Mouse (Mus musculus) thymus, adult 2 months (tissue): ENCODE data around the gene Pde4d.

Experiments
- CTCF ChIP-seq: fragments of 200-500 bp; IDR thresholded peaks from 2 replicates; pipeline ENCODE4 v1.5.1; 2012; ENCODE audit warnings: mild to moderate bottlenecking, control low read depth, low read length, moderate library complexity, borderline replicate concordance; ENCODE audit not compliant: control insufficient read depth, poor library complexity, insufficient read depth; ENCODE audit errors: extremely low read depth
- POLR2A ChIP-seq: fragments of 200-500 bp; IDR thresholded peaks from 2 replicates; pipeline ENCODE4 v1.6.1; 2012; ENCODE audit warnings: mild to moderate bottlenecking, low read length, control low read depth, moderate library complexity; ENCODE audit not compliant: control insufficient read depth, poor library complexity, insufficient read depth; ENCODE audit errors: extremely low read depth

DNA sequence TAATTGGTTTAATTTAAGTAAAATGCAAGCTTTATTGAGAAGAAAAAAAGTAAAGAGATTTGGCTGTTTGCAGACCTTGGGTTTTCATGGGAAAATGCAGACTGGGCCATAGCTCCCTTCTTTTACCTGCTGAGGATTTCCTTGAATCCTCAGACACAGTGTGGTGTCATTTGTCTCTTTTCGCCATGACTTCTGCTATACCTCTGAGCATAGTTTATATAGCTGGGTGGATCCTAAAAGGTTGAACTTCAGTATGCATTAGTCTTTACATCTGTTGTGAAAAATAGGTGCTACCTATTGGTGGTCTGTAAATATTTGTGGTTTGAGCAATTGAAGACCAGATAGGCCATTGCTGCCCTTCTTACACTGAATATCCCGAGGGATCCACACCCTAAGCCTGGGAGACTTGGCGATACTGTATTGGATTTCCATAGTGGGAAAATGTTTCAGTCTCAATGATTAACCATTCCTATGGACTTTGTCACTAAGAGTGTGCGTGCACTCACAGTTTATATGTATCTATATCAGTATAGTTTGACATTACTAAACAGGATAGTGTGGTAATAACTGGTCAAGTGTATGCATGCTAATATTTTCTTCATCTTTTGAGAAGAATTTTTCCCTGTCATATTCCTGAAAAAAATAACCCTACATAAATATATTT lies 819.0 kb downstream of the Pde4d start:
- no peak for TF ChIP-seq CTCF
- TF ChIP-seq POLR2A, result no peak
